Mouse (Mus musculus): Measurements from ENCODE around the gene Itga11. TPM values are rescaled to one million over a fixed set of nuclear protein-coding genes. Genes with fewer than 3 reads are reported as not detected.
A peak's percentile ranks its signal among the peaks of the same experiment; 100 is the strongest.

Itga11 gene
- polyA plus RNA-seq, 1 experiment from 2014 or later = 0.73 TPM

DNA sequence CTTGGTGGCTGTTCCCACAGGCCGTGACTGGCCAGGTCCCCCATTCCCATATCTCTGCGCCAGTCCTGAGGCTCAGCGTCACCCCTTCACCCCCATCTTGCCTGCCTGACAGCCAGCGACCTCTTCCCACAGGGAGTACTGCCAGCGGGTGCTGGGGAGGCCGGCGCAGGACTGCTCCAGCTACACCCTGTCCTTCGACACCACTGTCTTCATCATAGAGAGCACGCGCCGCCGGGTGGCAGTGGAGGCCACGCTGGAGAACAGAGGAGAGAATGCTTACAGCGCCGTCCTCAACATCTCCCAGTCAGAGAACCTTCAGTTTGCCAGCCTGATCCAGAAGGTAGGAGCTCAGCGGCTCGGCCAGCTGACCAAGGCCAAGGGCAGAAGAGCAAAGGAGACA, 89.8 kb downstream of the Itga11 start:
- no peak overlapping the region for H3K9ac ChIP-seq (ENCODE audit: low read length)
- H3K4me2 ChIP-seq (ENCODE audit: low read depth, low read length) = no peak overlapping the region
- no peak overlapping the region for H3K4me3 ChIP-seq (ENCODE audit: low read length)
- H3K9me3 ChIP-seq (ENCODE audit: control insufficient read depth, low read length) = no peaks in the 10 kb centered on the region
- peak; percentile 74; the same call in 1 of the 2 replicates for ATAC-seq (ENCODE audit: low read depth)
- H3K27me3 ChIP-seq (ENCODE audit: control insufficient read depth, insufficient read depth, low read depth, low read length) = no peaks in the 10 kb centered on the region
- no peaks in the 10 kb centered on the region for H3K36me3 ChIP-seq (ENCODE audit: control insufficient read depth, insufficient read depth, low read length)
- no peak overlapping the region for H3K27ac ChIP-seq (ENCODE audit: low read length)
- H3K4me1 ChIP-seq (replicated peaks; ENCODE audit: control insufficient read depth, insufficient read depth, low read length) = peaks cover under 1% of the 10 kb centered on the region; the same call in 1 of the 2 replicates
- WGBS = 41% methylated on average over 17 of the region's 17 CpGs

DNA sequence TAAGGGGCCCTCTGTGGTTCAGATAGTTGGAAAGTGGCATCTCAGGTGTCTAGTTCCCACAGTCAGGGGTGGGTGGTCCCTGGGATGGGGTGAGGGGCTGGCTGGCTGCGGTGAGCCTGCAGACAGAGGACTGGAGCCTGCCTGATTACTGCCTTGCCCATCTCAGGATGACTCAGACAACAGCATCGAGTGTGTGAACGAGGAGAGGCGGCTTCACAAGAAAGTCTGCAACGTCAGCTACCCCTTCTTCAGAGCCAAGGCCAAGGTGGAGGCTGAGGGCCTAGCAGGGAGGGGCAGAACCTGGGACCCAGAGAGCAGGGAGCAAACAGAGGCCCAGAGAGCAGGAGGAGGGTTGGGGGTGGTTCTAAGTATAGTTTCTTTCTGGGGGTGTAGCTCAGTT, 90.7 kb downstream of the Itga11 start:
- Histone ChIP-seq H3K4me2 (ENCODE audit: low read depth, low read length) (no peak overlapping the region), H3K36me3 (ENCODE audit: control insufficient read depth, insufficient read depth, low read length) (no peaks in the 10 kb centered on the region), H3K4me3 (ENCODE audit: low read length) (no peak overlapping the region), H3K9ac (ENCODE audit: low read length) (no peak overlapping the region), H3K27me3 (ENCODE audit: control insufficient read depth, insufficient read depth, low read depth, low read length) (no peaks in the 10 kb centered on the region), H3K4me1 (replicated peaks; ENCODE audit: control insufficient read depth, insufficient read depth, low read length) (peaks cover 4% of the 10 kb centered on the region; the same call in 1 of the 2 replicates), H3K27ac (ENCODE audit: low read length) (no peak overlapping the region), H3K9me3 (ENCODE audit: control insufficient read depth, low read length) (no peaks in the 10 kb centered on the region)
- no peak for ATAC-seq (ENCODE audit: low read depth)
- 66% methylated on average over 5 of the region's 5 CpGs for WGBS

DNA sequence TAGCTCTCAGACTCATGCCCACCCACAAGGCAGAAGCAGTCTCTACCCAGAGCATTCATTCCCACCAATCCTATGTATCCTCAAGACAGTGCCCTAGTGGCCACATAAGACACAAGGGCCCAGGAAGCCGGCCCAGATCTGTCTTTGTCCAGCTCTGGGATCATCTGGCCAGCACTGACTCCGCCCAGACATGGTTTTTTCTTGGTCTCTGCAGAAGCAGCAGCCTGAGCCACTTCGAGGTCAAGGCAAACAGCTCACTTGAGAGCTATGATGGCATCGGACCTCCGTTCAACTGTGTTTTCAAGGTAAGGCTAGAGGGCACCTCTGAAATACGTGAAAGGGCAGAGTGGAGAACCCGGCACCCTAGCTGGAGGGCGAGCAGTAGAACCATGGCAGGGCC, 95.1 kb downstream of the Itga11 start:
- Histone ChIP-seq H3K27ac (ENCODE audit: low read length) (no peak overlapping the region), H3K36me3 (ENCODE audit: control insufficient read depth, insufficient read depth, low read length) (no peaks in the 10 kb centered on the region), H3K27me3 (ENCODE audit: control insufficient read depth, insufficient read depth, low read depth, low read length) (no peaks in the 10 kb centered on the region), H3K4me1 (replicated peaks; ENCODE audit: control insufficient read depth, insufficient read depth, low read length) (peaks cover 7% of the 10 kb centered on the region; the same call in 1 of the 2 replicates), H3K4me2 (ENCODE audit: low read depth, low read length) (no peak overlapping the region), H3K4me3 (ENCODE audit: low read length) (no peak overlapping the region), H3K9me3 (ENCODE audit: control insufficient read depth, low read length) (no peaks in the 10 kb centered on the region), H3K9ac (ENCODE audit: low read length) (no peak overlapping the region)
- 55% methylated on average over 8 of the region's 8 CpGs for WGBS
- ATAC-seq (ENCODE audit: low read depth) = 0 out of 2 replicates have a peak, but pooled peaks have one; percentile 27

DNA sequence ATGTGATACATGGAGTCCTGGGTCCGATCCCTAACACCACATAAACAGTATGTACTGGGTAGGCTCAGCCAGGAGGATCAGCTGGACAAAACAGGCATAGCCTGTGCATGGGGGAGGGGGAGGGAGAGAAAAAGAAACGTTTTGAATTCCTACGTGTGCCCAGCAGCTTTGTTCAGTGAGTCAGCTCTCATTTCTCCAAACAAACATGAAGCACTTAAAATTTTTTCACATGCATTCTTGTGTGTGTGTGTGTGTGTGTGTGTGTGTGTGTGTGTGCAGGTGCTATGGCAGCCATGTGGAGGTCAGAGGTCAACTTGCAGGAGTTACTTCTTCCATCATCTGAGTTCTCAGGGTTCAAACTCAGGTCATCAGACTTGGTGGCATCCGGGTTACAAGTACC, 97.8 kb downstream of the Itga11 start:
- peak; percentile 37; the same call in 1 of the 2 replicates for ATAC-seq (ENCODE audit: low read depth)
- Histone ChIP-seq H3K27me3 (ENCODE audit: control insufficient read depth, insufficient read depth, low read depth, low read length) (no peaks in the 10 kb centered on the region), H3K36me3 (ENCODE audit: control insufficient read depth, insufficient read depth, low read length) (no peaks in the 10 kb centered on the region), H3K9me3 (ENCODE audit: control insufficient read depth, low read length) (no peaks in the 10 kb centered on the region), H3K4me1 (replicated peaks; ENCODE audit: control insufficient read depth, insufficient read depth, low read length) (peaks cover 15% of the 10 kb centered on the region), H3K4me3 (ENCODE audit: low read length) (no peak overlapping the region), H3K9ac (ENCODE audit: low read length) (no peak overlapping the region), H3K27ac (ENCODE audit: low read length) (peak overlapping the region; percentile 22; the same call in 1 of the 2 replicates), H3K4me2 (ENCODE audit: low read depth, low read length) (no peak overlapping the region)
- 21% methylated on average over 4 of the region's 4 CpGs for WGBS

DNA sequence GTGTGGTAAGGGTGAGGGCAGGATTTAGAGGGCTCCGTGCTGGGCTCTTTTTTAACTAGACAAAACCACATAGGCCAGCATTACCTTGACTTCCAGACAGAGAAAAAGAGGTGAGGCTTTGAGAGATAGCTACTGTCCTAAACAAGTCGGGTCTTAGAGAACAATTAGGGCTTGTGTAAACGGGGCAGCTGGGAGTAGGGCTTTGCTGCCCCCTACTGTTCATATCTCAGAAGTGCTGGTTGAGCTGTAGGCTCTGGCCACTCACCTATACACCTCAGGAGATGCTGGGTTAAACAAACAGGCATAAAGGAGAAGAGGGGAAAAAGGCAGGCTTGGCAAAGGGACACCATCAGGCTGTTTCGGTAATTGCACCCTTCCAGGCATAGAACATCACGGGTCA, 99.8 kb downstream of the Itga11 start:
- no peak overlapping the region for H3K9ac ChIP-seq (ENCODE audit: low read length)
- no peak overlapping the region for H3K4me3 ChIP-seq (ENCODE audit: low read length)
- WGBS = 5% methylated on average over 5 of the region's 5 CpGs
- H3K9me3 ChIP-seq (ENCODE audit: control insufficient read depth, low read length) = no peaks in the 10 kb centered on the region
- ATAC-seq (ENCODE audit: low read depth) = peak; percentile 58
- H3K36me3 ChIP-seq (ENCODE audit: control insufficient read depth, insufficient read depth, low read length) = no peaks in the 10 kb centered on the region
- H3K27me3 ChIP-seq (ENCODE audit: control insufficient read depth, insufficient read depth, low read depth, low read length) = no peaks in the 10 kb centered on the region
- H3K27ac ChIP-seq (ENCODE audit: low read length) = no peak overlapping the region
- peaks cover 18% of the 10 kb centered on the region for H3K4me1 ChIP-seq (replicated peaks; ENCODE audit: control insufficient read depth, insufficient read depth, low read length)
- no peak overlapping the region for H3K4me2 ChIP-seq (ENCODE audit: low read depth, low read length)

DNA sequence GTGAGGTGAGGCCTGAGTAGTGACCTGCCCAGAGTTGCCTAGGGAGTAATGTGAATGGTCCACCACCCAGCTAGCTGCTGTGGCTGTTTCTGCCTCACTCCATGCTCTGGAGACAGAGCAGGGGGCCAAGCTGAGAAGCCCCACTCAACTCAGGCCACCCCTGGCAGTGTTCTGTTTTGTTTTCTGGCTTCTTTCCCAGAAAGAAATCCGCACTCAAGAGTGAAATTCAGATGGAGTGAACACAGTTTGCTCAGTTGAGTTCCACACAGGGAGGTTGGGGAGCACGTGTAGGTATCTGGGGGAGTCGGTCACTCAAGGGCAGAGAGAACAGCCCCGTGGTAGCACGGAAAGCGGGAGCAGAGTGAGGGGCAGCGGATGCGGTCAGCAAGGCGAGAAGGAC, 101.1 kb downstream of the Itga11 start:
- 69% methylated on average over 9 of the region's 9 CpGs for WGBS
- Histone ChIP-seq H3K9me3 (ENCODE audit: control insufficient read depth, low read length) (no peaks in the 10 kb centered on the region), H3K27me3 (ENCODE audit: control insufficient read depth, insufficient read depth, low read depth, low read length) (no peaks in the 10 kb centered on the region), H3K4me2 (ENCODE audit: low read depth, low read length) (no peak overlapping the region), H3K9ac (ENCODE audit: low read length) (0 out of 2 replicates have a peak overlapping the region, but pooled peaks have one; percentile 13), H3K4me3 (ENCODE audit: low read length) (no peak overlapping the region), H3K36me3 (ENCODE audit: control insufficient read depth, insufficient read depth, low read length) (no peaks in the 10 kb centered on the region), H3K4me1 (replicated peaks; ENCODE audit: control insufficient read depth, insufficient read depth, low read length) (peaks cover 16% of the 10 kb centered on the region), H3K27ac (ENCODE audit: low read length) (peak overlapping the region; percentile 9; the same call in 1 of the 2 replicates)
- peak; percentile 29; the same call in 1 of the 2 replicates for ATAC-seq (ENCODE audit: low read depth)

DNA sequence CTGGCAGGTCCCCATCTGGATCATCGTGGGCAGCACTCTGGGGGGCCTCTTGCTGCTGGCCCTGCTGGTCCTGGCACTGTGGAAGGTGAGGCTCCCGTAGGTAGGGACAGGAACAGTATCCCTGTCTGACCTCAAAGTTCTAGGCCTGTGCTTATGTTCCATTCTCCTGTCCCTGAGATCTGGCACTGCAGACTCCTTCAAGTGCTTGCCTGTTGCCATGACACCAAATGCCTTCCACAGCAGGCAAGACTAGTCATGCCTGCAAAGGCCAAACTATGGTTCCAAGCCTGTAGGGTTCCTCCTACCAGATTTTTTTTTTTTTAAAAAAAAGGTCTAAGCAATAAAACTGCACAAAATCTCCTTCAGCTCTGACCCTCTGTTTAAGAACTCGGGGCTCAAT, 104.3 kb downstream of the Itga11 start:
- H3K4me3 ChIP-seq (ENCODE audit: low read length) = no peak overlapping the region
- no peak overlapping the region for H3K9ac ChIP-seq (ENCODE audit: low read length)
- WGBS = 61% methylated on average over 3 of the region's 3 CpGs
- H3K9me3 ChIP-seq (ENCODE audit: control insufficient read depth, low read length) = no peaks in the 10 kb centered on the region
- no peak overlapping the region for H3K27ac ChIP-seq (ENCODE audit: low read length)
- no peaks in the 10 kb centered on the region for H3K36me3 ChIP-seq (ENCODE audit: control insufficient read depth, insufficient read depth, low read length)
- peaks cover 14% of the 10 kb centered on the region for H3K4me1 ChIP-seq (replicated peaks; ENCODE audit: control insufficient read depth, insufficient read depth, low read length)
- no peak overlapping the region for H3K4me2 ChIP-seq (ENCODE audit: low read depth, low read length)
- no peak for ATAC-seq (ENCODE audit: low read depth)
- no peaks in the 10 kb centered on the region for H3K27me3 ChIP-seq (ENCODE audit: control insufficient read depth, insufficient read depth, low read depth, low read length)

DNA sequence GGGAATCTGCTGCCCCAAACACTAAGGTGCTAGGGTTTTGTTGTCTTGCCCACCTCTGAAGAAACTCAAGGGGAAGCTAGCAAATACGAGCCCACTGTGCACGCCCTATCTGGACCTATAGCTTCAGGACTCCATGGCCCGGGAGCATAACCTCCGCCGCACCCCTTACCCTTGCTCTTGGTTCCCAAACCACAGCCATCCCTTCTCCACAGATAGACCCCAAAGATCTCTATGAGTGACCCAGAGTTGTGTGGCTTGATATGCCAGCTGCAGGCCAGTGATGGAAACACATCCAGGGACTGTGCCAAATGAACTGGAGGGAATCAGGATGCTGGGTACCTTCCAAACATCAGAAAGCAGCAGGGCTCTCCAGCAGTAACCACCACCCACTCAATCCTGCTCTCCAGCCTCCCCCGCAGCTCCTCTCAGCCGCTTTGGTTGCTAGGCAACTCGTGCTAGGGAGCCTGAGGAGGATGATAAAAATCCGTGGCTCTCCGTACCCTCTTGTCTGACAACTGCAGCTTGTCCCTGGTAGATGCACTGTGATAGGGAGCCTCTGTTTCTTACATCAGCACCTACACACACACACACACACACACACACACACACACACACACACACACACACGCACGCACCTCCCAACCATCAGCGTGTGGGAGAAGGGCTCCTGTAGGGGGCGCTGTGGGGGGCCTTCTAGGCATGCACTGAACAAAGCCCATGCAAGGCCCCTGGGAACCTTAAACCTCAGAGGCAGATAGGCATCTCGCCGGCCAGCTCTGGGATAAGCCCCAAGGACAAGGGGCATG, 105.6 kb downstream of the Itga11 start:
- no peak overlapping the region for H3K27ac ChIP-seq (ENCODE audit: low read length)
- no peaks in the 10 kb centered on the region for H3K9me3 ChIP-seq (ENCODE audit: control insufficient read depth, low read length)
- H3K4me1 ChIP-seq (replicated peaks; ENCODE audit: control insufficient read depth, insufficient read depth, low read length) = peaks cover 14% of the 10 kb centered on the region
- no peak overlapping the region for H3K4me2 ChIP-seq (ENCODE audit: low read depth, low read length)
- H3K36me3 ChIP-seq (ENCODE audit: control insufficient read depth, insufficient read depth, low read length) = no peaks in the 10 kb centered on the region
- 36% methylated on average over 16 of the region's 16 CpGs for WGBS
- no peak overlapping the region for H3K9ac ChIP-seq (ENCODE audit: low read length)
- no peaks in the 10 kb centered on the region for H3K27me3 ChIP-seq (ENCODE audit: control insufficient read depth, insufficient read depth, low read depth, low read length)
- ATAC-seq (ENCODE audit: low read depth) = peak; percentile 17; the same call in 1 of the 2 replicates
- H3K4me3 ChIP-seq (ENCODE audit: low read length) = no peak overlapping the region

DNA sequence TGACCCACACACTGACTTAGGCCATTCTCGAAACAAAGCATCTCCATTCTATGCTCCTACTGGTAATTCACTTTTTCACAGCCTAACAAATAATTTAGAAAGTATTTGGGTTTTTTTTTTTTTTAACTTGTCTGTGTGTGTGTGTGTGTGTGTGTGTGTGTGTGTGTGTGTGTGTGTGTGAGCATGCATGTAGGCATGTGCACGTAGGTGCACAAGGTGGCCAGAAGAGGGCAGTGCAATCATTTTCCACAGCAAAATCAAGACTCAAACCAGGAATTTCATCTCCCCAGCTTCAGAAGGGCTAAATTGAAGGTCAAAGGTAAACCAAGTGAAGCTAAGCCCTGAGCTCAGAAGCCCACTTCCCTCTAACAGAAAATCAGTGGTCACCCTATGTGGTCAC, 106.6 kb downstream of the Itga11 start:
- no peak for ATAC-seq (ENCODE audit: low read depth)
- H3K27me3 ChIP-seq (ENCODE audit: control insufficient read depth, insufficient read depth, low read depth, low read length) = no peaks in the 10 kb centered on the region
- no peaks in the 10 kb centered on the region for H3K9me3 ChIP-seq (ENCODE audit: control insufficient read depth, low read length)
- H3K36me3 ChIP-seq (ENCODE audit: control insufficient read depth, insufficient read depth, low read length) = no peaks in the 10 kb centered on the region
- no peak overlapping the region for H3K4me3 ChIP-seq (ENCODE audit: low read length)
- H3K4me2 ChIP-seq (ENCODE audit: low read depth, low read length) = no peak overlapping the region
- H3K4me1 ChIP-seq (replicated peaks; ENCODE audit: control insufficient read depth, insufficient read depth, low read length) = peaks cover 6% of the 10 kb centered on the region; the same call in 1 of the 2 replicates
- no peak overlapping the region for H3K27ac ChIP-seq (ENCODE audit: low read length)
- no peak overlapping the region for H3K9ac ChIP-seq (ENCODE audit: low read length)
- 89% methylated on average over 2 of the region's 2 CpGs for WGBS
